Mouse (Mus musculus) liver, embryonic 14.5 days (tissue): ENCODE data around the gene Sgms1.

ENCODE experiments used
- CTCF ChIP-seq: IDR thresholded peaks from 2 replicates; pipeline ENCODE4 v1.5.1; 2016; ENCODE audit warnings: antibody characterized with exemption, low read depth, control low read depth
- EP300 ChIP-seq: IDR thresholded peaks from 2 replicates; pipeline ENCODE4 v1.6.1; 2016; ENCODE audit warnings: antibody characterized with exemption, low read depth

- no peak for TF ChIP-seq EP300
- no peak for TF ChIP-seq CTCF
These were observed 207.7 kb downstream of the Sgms1 start for GRCm38 (mm10) chr19:32181721-32182394.
